Mouse (Mus musculus) neural tube, embryonic 14.5 days (tissue): Measurements from ENCODE around the gene Npr2. TPM values are rescaled to one million over a fixed set of nuclear protein-coding genes. Genes with fewer than 3 reads are reported as not detected.

Experiments
- ATAC-seq: fragments of 200-750 bp; cut with Nextera tagmentation; 2 replicates; pipeline ENCODE4 v1.8.0; 2017; ENCODE audit warnings: low read depth, mild to moderate bottlenecking, moderate TSS enrichment, moderate library complexity
- H3K27ac ChIP-seq: fragments of 300-500 bp; sonication (generic); 2 replicates; pipeline ENCODE4 v1.5.1; 2014; ENCODE audit warnings: low read depth, mild to moderate bottlenecking, control low read depth, low read length, moderate library complexity, mixed read lengths
- H3K27me3 ChIP-seq: fragments of 300-500 bp; sonication (generic); 2 replicates; pipeline ENCODE4 v1.6.1; 2014; ENCODE audit warnings: low read length; ENCODE audit not compliant: control insufficient read depth, insufficient read depth
- H3K36me3 ChIP-seq: fragments of 300-500 bp; sonication (generic); 2 replicates; pipeline ENCODE4 v1.6.1; 2014; ENCODE audit warnings: low read length, mixed read lengths; ENCODE audit not compliant: control insufficient read depth, insufficient read depth
- H3K4me1 ChIP-seq: fragments of 300-500 bp; sonication (generic); 2 replicates; pipeline ENCODE4 v1.6.1; 2014; ENCODE audit warnings: low read length; ENCODE audit not compliant: control insufficient read depth, insufficient read depth
- H3K4me2 ChIP-seq: fragments of 300-500 bp; sonication (generic); 2 replicates; pipeline ENCODE4 v1.6.1; 2014; ENCODE audit warnings: mild to moderate bottlenecking, low read depth, low read length, control low read depth
- H3K4me3 ChIP-seq: fragments of 300-500 bp; sonication (generic); 2 replicates; pipeline ENCODE4 v1.5.1; 2014; ENCODE audit warnings: low read depth, low read length, control low read depth, mixed read lengths
- H3K9ac ChIP-seq: fragments of 300-500 bp; sonication (generic); replicated peaks from 2 replicates; pipeline ENCODE4 v1.6.1; 2014; ENCODE audit warnings: low read depth, mild to moderate bottlenecking, control low read depth, low read length, mixed read lengths
- H3K9me3 ChIP-seq: fragments of 300-500 bp; sonication (generic); 2 replicates; pipeline ENCODE4 v1.6.1; 2016; ENCODE audit warnings: low read length; ENCODE audit not compliant: control insufficient read depth
- WGBS: fragments of 180-500 bp; shearing (Covaris S2); extraction: QIAGEN DNeasy Blood & Tissue Kit; methylation state at CpG from one replicate; pipeline ENCODE4 v1.1.7; 2014; 5-methylcytosine and 5-hydroxymethylcytosine counted together
- polyA plus RNA-seq: library from polyadenylated mRNA; unstranded; fragments of >200 nt; fragmentation: Nextera tagmentation; extraction: Ambion mirVana; gene quantifications from 2 replicates; pipeline ENCODE4 v1.2.1, GENCODE M21; 2014

Npr2 gene
- 15.9 and 19.2 TPM in 2 replicates for polyA plus RNA-seq

DNA sequence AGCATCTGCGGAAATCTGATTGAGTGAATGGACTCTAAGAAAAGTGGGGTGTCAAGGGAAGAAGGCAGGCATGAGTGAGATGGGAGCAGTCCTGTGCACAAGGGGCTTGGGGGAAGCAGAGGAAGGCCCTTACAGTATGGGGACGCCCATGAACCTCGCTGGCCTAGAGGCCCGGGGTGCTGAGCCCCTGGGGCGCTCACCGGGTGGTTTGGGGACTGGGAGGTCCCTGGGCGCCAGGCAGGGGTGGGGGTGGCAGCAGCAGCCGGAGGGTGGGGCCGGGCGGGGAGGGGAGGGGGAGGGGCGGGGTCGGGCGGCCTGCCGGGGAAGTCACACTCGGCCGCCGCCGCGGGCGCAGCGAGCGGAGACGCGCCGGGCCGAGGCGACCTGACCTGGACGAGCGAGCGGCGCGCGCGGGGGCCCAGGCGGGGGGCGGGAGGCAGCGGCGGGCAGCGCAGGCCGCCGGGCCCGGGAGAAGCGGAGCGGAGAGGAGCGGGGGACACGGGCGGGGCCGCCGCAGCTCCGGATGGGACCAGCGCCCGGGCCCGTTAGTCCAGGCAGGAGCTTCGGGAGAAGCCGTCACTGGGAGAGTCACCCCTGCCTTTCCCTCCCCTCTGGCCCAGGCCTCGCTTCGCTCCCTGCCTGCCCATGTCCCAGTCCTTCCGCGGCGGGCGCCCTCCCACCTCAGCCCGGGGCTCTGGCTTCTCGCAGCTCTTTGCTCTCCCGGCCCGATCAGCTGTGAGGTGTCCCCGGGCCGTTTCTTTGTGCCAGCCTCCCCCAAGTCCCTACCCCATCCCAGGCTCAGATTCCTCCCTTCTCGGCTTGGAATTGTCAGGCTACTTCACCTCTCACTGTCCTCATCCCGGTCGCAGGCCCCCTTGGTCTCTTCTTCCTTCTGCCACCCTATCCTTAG, at the start of gene Npr2:
TSS of gene Npr2 (plus strand) at position 890 of the 910 bp plus-strand sequence.
- Histone ChIP-seq H3K27ac (peak within 1 kb of the TSS; percentile 88), H3K4me3 (peak within 1 kb of the TSS; percentile 53), H3K27me3 (no peaks in the 10 kb centered on the region), H3K36me3 (no peaks in the 10 kb centered on the region), H3K4me2 (peak within 1 kb of the TSS; percentile 93), H3K4me1 (peaks cover 29% of the 10 kb centered on the region), H3K9ac (peak within 1 kb of the TSS; percentile 91), H3K9me3 (no peaks in the 10 kb centered on the region)
- WGBS, result under 1% methylated on average over 36 of the region's 70 CpGs
- ATAC-seq, result peak; percentile 57

DNA sequence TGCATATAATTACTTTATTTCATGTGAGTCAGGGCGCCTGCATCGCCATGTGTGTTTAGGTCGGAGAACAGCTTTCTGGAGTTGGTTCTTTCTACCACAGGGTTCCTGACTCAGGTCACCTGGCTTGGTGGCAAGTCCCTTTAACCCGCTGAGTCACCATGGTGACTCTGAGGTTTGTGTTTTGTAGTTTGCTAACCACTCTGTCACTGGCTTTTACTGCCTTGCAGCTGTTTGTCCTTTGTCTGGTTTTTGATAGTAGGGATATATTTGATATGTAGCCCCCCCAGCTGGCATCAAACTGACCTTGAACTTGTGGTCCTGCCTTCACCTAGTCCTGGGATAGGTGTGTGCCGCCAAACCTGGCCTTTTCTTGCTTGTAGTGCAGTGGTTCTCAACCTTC, 49.5 kb upstream of the Npr2 start:
- H3K4me1 ChIP-seq, result peaks cover 14% of the 10 kb centered on the region
- 96% methylated on average over 5 of the region's 5 CpGs for WGBS
- peaks cover 22% of the 10 kb centered on the region for H3K36me3 ChIP-seq
- no peak overlapping the region for H3K4me3 ChIP-seq
- no peaks in the 10 kb centered on the region for H3K27me3 ChIP-seq
- H3K4me2 ChIP-seq, result no peak overlapping the region
- no peak overlapping the region for H3K9ac ChIP-seq
- ATAC-seq, result no peak
- no peaks in the 10 kb centered on the region for H3K9me3 ChIP-seq
- H3K27ac ChIP-seq, result no peak overlapping the region

DNA sequence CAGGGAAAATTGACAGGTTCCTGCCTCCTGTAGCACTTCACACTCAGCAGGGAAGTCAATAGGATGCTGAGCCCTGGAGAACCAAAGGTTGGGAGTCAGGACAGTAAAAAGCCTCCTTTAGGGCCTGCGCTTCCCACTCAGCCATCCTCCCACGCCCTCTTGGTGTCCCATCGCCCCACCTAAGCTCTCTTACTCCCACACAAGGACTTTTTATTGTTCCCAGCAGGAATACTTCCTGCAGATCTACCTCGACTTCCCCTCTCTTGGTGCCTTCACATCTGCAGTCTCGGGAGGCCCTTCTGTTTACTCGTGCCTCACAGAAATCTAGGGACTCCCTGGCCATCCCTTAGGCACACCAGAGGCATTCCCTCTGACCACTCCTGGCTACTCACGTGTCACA, 48.3 kb upstream of the Npr2 start:
- Histone ChIP-seq H3K4me1 (peaks cover 7% of the 10 kb centered on the region), H3K9ac (no peak overlapping the region), H3K27me3 (no peaks in the 10 kb centered on the region), H3K4me2 (no peak overlapping the region), H3K9me3 (no peaks in the 10 kb centered on the region), H3K4me3 (no peak overlapping the region), H3K36me3 (peaks cover 22% of the 10 kb centered on the region), H3K27ac (no peak overlapping the region)
- ATAC-seq, result no peak
- 73% methylated on average over 7 of the region's 7 CpGs for WGBS

DNA sequence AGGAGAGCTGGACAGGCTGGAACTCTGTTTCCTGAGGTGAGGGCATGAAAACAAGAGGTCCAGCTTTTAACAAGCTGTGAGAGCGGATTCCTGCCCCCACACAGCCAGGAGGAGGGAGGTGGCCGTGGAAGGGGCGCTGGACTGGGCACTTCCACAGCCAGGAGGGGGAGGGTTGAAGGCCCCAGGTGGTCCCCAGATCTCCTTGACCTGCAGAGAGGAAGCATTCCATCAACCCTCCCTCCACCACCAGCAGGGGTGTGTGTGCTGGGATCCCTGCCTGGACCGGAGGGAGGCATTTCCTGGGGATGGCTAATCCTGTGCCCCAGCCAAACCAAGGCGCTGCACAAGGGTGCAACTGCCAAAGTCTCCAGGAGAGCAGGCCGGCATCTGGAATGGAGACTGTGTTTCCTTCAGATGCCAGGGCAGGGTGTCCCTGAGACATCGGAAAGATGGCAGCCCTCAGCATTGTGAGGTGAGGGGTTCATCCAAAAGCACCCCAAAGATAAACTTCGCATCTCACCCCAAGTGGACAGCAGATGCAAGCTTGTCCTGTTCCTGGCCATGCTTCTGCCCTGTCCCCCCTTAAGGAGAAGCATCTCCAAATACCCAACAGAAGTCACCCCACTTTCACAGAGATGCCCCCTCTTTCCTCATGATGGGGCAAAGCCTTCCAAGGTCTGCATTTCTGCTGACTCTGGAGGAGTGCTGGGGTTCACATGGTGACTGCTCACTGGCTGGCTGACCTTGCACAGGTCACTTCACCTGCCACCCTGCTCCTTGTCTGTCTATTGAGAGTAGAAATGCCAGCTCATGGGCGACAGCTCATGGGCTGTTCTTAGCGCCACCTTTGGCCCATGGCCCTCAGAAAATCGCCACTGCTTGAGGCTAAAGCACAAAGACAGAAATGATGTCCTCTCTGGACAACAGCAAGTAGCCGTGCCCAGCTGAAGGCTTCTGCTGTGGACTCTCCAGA, 47.0 kb upstream of the Npr2 start, which contains the start of gene Msmp:
TSS of gene Msmp (minus strand) at position 51 of the 973 bp plus-strand sequence.
- ATAC-seq, result no peak
- H3K9me3 ChIP-seq, result no peaks in the 10 kb centered on the region
- peaks cover 2% of the 10 kb centered on the region; the same call in 1 of the 2 replicates for H3K4me1 ChIP-seq
- no peak within 1 kb of the TSS for H3K27ac ChIP-seq
- no peaks in the 10 kb centered on the region for H3K27me3 ChIP-seq
- H3K4me2 ChIP-seq, result no peak within 1 kb of the TSS
- H3K4me3 ChIP-seq, result no peak within 1 kb of the TSS
- no peak within 1 kb of the TSS for H3K9ac ChIP-seq
- 78% methylated on average over 12 of the region's 12 CpGs for WGBS
- H3K36me3 ChIP-seq, result peaks cover 22% of the 10 kb centered on the region

DNA sequence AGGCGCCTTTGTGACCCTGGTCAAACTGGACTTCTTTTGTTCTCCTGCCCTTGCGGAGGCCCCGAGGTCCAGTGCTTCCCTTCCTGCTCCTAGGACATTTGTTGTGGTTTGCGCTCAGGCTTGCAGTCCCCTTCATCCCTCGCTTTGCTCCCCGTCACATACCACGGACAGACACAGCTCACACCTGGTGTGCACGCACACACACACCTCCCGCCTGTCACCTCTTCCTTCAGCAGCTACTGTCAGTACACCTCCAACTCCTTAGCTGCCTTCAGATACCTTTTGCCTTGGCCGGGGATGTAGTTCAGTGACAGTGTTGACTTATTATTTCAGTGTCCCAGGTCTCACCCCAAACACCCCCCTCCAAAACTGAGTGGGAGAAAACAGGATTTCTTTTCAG, 46.1 kb upstream of the Npr2 start:
- Histone ChIP-seq H3K4me1 (no peaks in the 10 kb centered on the region), H3K27me3 (no peaks in the 10 kb centered on the region), H3K4me3 (no peak overlapping the region), H3K36me3 (peaks cover 22% of the 10 kb centered on the region), H3K4me2 (no peak overlapping the region), H3K27ac (no peak overlapping the region), H3K9ac (no peak overlapping the region), H3K9me3 (no peaks in the 10 kb centered on the region)
- no peak for ATAC-seq
- 60% methylated on average over 10 of the region's 10 CpGs for WGBS

DNA sequence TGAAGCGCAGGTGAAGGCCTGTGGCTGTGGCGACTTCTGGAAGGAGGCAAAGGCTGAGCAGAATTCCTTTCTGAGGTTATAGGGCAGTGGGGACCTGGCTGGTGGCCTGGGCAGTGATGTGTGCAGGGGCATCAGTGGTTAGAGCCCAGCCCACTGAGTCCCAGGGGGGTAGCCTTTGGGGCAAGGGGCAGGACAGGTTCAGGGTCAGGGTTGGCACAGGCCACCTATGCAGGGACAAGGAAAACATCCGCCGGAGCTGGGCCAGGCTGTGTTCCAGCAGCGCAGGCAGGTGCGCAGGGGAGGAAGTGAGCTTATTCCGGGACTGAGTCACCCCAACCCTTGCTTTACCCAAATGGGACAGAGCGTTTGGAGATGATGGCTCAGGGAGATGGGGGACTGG, 45.3 kb upstream of the Npr2 start:
- WGBS, result 79% methylated on average over 8 of the region's 8 CpGs
- ATAC-seq, result no peak
- H3K27me3 ChIP-seq, result no peaks in the 10 kb centered on the region
- H3K9ac ChIP-seq, result no peak overlapping the region
- H3K4me1 ChIP-seq, result no peaks in the 10 kb centered on the region
- H3K9me3 ChIP-seq, result no peaks in the 10 kb centered on the region
- H3K36me3 ChIP-seq, result peaks cover 21% of the 10 kb centered on the region
- no peak overlapping the region for H3K4me3 ChIP-seq
- H3K27ac ChIP-seq, result no peak overlapping the region
- no peak overlapping the region for H3K4me2 ChIP-seq

DNA sequence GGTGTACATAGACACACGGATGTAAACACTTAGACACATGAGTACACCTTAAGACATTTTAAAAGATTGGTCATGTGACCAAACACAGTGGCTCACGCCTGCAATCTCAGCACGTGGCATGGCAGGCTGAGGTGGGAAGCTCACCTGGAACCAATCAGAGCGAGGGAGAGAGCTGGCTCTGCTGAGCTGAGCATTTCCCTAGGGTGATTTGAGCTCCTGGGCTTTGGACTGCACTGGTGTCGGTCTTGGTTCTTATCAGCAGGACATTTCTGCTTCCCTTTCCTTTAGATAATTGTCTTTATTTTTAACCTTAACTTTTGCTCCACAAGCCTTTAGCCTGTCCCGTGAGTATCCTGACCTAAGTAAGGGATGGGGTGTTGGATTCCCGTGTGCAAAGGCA, 44.1 kb upstream of the Npr2 start:
- Histone ChIP-seq H3K9ac (no peak overlapping the region), H3K4me1 (no peaks in the 10 kb centered on the region), H3K9me3 (no peaks in the 10 kb centered on the region), H3K27ac (no peak overlapping the region), H3K27me3 (no peaks in the 10 kb centered on the region), H3K4me3 (no peak overlapping the region), H3K4me2 (no peak overlapping the region), H3K36me3 (peaks cover 10% of the 10 kb centered on the region)
- 70% methylated on average over 7 of the region's 7 CpGs for WGBS
- no peak for ATAC-seq

DNA sequence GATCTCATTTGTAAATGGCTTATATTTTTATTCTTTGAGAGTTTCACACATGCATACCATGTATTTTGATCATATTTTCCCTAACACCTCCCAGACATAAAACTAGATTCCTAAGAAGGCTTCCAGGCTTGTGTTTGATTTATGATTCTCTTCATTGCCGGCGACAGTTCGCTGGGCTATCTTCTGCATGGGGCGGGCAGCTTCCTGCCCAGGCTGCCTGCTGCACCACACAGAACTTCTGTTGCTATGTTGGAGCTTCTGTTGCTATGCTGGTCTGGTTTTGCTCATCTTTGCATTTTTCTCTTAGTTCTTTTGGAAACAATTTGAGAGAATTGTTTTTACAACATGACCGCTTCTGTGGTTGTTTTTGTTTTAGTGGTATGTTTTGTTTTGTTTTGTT, 40.2 kb upstream of the Npr2 start:
- Histone ChIP-seq H3K9ac (no peak overlapping the region), H3K27me3 (no peaks in the 10 kb centered on the region), H3K4me1 (no peaks in the 10 kb centered on the region), H3K27ac (no peak overlapping the region), H3K4me2 (no peak overlapping the region), H3K36me3 (no peaks in the 10 kb centered on the region), H3K9me3 (no peaks in the 10 kb centered on the region), H3K4me3 (no peak overlapping the region)
- ATAC-seq, result no peak
- WGBS, result 69% methylated on average over 5 of the region's 5 CpGs
